Mouse (Mus musculus) stomach, embryonic 14.5 days (tissue): ENCODE data around the gene Dhh. TPM values are rescaled to one million over a fixed set of nuclear protein-coding genes. Genes with fewer than 3 reads are reported as not detected.
A peak's percentile ranks its signal among the peaks of the same experiment; 100 is the strongest.

ENCODE experiments used
- ATAC-seq: fragments of 200-750 bp; cut with Nextera tagmentation; 2 replicates; pipeline ENCODE4 v1.8.0; 2017; ENCODE audit warnings: low read depth, moderate TSS enrichment; ENCODE audit not compliant: insufficient number of reproducible peaks, insufficient read depth, low FRiP score
- H3K27ac ChIP-seq: fragments of 300-500 bp; sonication (generic); 2 replicates; pipeline ENCODE4 v1.5.1; 2014; ENCODE audit warnings: mild to moderate bottlenecking, low read length, moderate library complexity, mixed read lengths
- H3K27me3 ChIP-seq: fragments of 300-500 bp; sonication (generic); 2 replicates; pipeline ENCODE4 v1.6.1; 2014; ENCODE audit warnings: low read length, control low read depth, mixed read lengths; ENCODE audit not compliant: control insufficient read depth, insufficient read depth
- H3K36me3 ChIP-seq: fragments of 300-500 bp; sonication (generic); 2 replicates; pipeline ENCODE4 v1.6.1; 2014; ENCODE audit warnings: mild to moderate bottlenecking, control low read depth, low read length, moderate library complexity, mixed read lengths; ENCODE audit not compliant: control insufficient read depth, insufficient read depth
- H3K4me1 ChIP-seq: fragments of 300-500 bp; sonication (generic); 2 replicates; pipeline ENCODE4 v1.6.1; 2014; ENCODE audit warnings: low read length, control low read depth, mixed read lengths; ENCODE audit not compliant: control insufficient read depth, insufficient read depth
- H3K4me2 ChIP-seq: fragments of 300-500 bp; sonication (generic); replicated peaks from 2 replicates; pipeline ENCODE4 v1.6.1; 2014; ENCODE audit warnings: low read depth, low read length, control low read depth
- H3K4me3 ChIP-seq: fragments of 300-500 bp; sonication (generic); 2 replicates; pipeline ENCODE4 v1.5.1; 2014; ENCODE audit warnings: low read depth, low read length, control low read depth
- H3K9ac ChIP-seq: fragments of 300-500 bp; sonication (generic); replicated peaks from 2 replicates; pipeline ENCODE4 v1.6.1; 2014; ENCODE audit warnings: low read depth, mild to moderate bottlenecking, control low read depth, low read length, moderate library complexity, mixed read lengths
- H3K9me3 ChIP-seq: fragments of 300-500 bp; sonication (generic); 2 replicates; pipeline ENCODE4 v1.6.1; 2016; ENCODE audit warnings: low read depth, low read length, control low read depth; ENCODE audit not compliant: control insufficient read depth
- WGBS: fragments of 180-500 bp; shearing (Covaris S2); extraction: QIAGEN DNeasy Blood & Tissue Kit; methylation state at CpG from one replicate; pipeline ENCODE4 v1.1.7; 2014; 5-methylcytosine and 5-hydroxymethylcytosine counted together
- polyA plus RNA-seq: library from polyadenylated mRNA; unstranded; fragments of >200 nt; fragmentation: Nextera tagmentation; extraction: Ambion mirVana; gene quantifications from 2 replicates; pipeline ENCODE4 v1.2.1, GENCODE M21; 2014

Gene Dhh
- polyA plus RNA-seq, 1 experiment from 2014 or later = 0.65 TPM

DNA sequence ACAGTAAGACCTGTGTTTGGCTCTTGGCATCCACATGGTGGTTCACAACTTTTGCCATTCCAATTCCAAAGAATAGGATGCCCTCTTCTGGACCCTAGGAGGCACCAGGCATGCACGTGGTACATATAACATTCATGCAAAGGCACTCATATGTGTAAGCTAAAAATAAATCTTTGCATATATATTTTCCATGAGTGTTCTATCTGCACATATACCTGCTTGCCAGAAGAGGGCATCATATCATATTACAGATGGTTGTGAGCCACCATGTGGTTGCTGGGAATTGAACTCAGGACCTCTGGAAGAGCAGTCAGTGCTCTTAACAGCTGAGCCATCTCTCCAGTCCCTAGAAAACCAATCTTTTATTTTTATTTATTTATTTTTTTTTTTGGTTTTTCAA lies 3.2 kb upstream of the Dhh start:
- H3K36me3 ChIP-seq = peaks cover 6% of the 10 kb centered on the region
- H3K9me3 ChIP-seq = no peaks in the 10 kb centered on the region
- no peak overlapping the region for H3K27ac ChIP-seq
- 81% methylated on average over 1 of the region's 1 CpGs for WGBS
- H3K27me3 ChIP-seq = peaks cover 19% of the 10 kb centered on the region
- no peak for ATAC-seq
- H3K9ac ChIP-seq = no peak overlapping the region
- peaks cover 8% of the 10 kb centered on the region; the same call in 1 of the 2 replicates for H3K4me1 ChIP-seq
- no peak overlapping the region for H3K4me2 ChIP-seq
- H3K4me3 ChIP-seq = no peak overlapping the region

DNA sequence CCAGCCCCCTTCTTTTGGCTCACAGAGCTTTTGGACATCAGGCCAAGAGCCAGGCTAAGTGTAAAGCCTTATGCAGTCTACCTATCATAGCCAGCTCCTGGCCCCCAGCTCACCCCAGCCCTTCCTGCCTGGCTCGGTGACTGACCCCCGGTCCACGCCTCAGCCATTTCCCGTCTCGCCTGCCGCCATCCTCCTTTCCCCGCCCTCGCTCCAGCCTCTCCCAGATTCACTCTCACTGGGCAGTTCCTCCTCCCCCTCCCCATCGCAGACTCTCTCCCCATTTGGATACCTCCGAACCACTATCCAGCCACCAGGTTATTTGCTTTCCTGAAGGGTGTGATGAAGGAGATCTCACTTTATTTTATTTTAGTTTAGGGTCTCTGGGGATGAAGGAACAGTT lies 845 bp downstream of the Dhh start:
- ATAC-seq = no peak
- 5% methylated on average over 10 of the region's 10 CpGs for WGBS
- H3K4me2 ChIP-seq = peak overlapping the region; percentile 35
- H3K9me3 ChIP-seq = no peaks in the 10 kb centered on the region
- H3K27me3 ChIP-seq = peaks cover 45% of the 10 kb centered on the region
- H3K27ac ChIP-seq = no peak overlapping the region
- peaks cover 27% of the 10 kb centered on the region for H3K4me1 ChIP-seq
- no peaks in the 10 kb centered on the region for H3K36me3 ChIP-seq
- peak overlapping the region; percentile 2; the same call in 1 of the 2 replicates for H3K4me3 ChIP-seq
- H3K9ac ChIP-seq = no peak overlapping the region

DNA sequence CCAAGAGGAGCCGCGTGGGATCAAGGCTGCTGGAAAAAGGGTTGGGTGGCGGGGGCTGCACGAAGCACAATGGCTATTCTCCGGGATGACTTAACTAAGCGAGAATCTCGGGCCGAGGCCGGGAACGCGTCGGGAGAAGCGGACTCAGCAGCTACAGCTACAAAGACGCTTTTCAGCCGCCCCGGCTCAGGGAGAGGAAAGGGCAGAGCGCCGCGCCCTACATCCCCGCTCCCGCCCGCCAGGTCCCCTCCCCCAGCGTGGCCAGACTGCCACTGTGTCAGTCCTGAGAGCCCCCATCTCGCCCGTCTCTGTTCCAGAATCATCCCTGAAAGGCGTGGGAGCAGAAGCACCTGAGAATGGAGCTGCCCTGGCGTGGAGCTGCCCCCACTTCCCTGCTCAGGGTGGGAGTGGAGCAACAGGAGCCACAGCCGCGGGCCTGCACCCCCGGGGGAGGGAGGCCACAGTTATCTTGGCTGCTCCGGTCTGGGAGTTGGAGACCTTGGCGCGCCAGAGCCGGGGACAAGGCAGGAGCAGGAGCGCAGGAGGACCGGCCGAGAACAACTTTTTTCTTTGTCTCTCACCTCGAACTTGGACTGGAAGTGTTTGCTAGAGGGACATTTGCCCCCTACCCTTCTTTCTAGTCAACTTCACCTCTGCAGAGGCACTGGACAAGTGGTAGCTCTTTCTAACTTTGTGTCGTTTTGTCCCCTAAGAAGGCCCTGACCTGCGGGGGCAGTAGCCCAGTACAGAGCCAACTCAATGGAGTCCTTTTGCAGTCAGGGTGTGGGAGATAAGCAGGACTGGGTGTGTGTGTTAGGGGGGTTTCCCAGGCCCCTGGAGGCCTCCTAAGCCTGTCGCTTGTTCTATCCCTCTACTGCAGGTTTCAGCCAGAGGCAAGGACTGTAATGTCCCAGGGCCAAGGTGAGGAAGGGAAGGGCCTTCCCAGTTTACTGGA lies 2.4 kb downstream of the Dhh start:
- peaks cover 27% of the 10 kb centered on the region for H3K4me1 ChIP-seq
- H3K27me3 ChIP-seq = peaks cover 45% of the 10 kb centered on the region
- WGBS = 2% methylated on average over 41 of the region's 41 CpGs
- 0 out of 2 replicates have a peak overlapping the region, but pooled peaks have one; percentile 6 for H3K27ac ChIP-seq
- no peak overlapping the region; the same call in 1 of the 2 replicates for H3K9ac ChIP-seq
- H3K4me2 ChIP-seq = peak overlapping the region; percentile 43
- peak overlapping the region; percentile 15; the same call in 1 of the 2 replicates for H3K4me3 ChIP-seq
- no peaks in the 10 kb centered on the region for H3K9me3 ChIP-seq
- 0 out of 2 replicates have a peak, but pooled peaks have one; percentile 20 for ATAC-seq
- H3K36me3 ChIP-seq = no peaks in the 10 kb centered on the region

DNA sequence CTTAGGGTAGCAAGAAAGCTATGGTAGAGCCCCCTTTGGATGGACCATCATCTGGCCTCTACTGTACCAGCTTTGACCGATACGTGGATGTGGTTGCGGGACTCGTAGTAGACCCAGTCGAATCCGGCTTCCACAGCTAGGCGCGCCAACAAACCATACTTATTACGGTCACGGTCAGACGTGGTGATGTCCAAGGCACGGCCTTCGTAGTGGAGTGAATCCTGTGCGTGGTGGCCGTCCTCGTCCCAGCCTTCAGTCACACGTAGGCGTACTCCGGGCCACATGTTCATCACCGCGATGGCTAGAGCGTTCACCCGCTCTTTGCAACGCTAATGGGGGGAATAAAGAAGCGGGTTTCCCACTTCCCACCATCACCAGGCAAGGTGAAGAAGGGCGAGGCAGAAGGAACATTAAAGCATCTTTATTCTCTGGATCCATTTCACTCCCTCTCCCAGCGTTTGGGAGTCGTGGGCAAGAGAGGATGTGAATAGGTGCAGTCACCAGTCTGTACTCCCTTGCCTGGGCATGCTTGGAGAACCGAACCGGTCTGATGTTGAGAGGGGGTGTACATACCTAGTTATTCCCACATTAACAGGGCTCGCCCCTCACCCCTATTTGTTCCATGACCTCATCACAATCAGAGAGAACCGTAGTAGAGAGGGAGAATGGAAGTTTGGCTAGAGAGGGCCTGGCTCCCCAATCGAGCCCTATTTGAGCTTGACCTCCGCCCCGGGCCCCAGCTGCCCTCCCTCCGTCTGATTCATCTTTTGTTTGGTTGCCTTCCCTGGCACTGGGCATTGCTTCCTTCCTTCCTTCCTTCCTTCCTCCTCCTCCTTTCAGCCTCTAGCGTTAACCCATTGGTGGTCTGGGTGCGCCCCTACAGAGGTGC lies 3.4 kb downstream of the Dhh start:
- WGBS = 6% methylated on average over 38 of the region's 38 CpGs
- Histone ChIP-seq H3K4me2 (peak overlapping the region; percentile 98), H3K4me1 (peaks cover 27% of the 10 kb centered on the region), H3K9me3 (no peaks in the 10 kb centered on the region), H3K9ac (no peak overlapping the region; the same call in 1 of the 2 replicates), H3K4me3 (peak overlapping the region; percentile 54), H3K27me3 (peaks cover 45% of the 10 kb centered on the region), H3K36me3 (no peaks in the 10 kb centered on the region), H3K27ac (no peak overlapping the region)
- ATAC-seq = no peak

DNA sequence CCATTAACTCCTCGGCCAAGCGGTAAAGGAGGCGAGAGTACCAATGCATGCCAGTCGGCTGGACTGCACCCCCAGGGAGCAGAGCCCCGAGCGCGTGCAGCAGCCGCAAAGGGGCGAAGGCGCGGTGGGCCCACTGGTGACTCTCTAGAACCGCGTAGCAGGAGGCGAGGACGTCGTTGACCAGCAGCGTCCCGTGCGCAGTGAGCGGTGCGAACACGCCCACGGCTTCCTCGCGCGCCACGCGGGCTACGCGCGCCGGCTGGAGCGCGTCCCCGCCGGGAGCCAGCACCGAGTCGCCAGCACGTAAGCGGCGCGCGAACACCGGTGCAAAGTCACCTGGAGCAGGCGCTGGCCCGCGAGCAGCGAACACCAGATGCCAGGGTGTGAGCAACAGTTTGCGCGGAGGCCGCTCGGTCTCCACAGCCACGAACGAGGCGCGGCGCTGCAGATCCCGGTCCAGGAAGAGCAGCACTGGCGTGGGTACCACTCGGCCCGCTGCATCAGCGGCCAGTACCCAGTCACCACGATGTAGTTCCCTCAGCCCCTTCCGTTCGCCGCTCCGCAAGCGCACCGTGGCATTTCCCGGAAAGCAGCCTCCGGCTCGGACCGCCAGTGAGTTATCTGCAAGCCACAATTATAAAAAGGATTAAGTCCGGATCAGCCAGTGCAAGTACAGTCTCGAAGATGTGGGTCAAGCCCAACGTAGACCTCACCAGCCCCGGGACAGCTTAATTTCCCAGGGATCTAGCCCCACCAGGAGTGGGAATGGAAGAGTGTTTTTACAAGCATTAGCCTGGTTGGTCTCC lies 4.2 kb downstream of the Dhh start, which contains the start of gene Rhebl1:
Rhebl1 (minus strand) TSS at position 601 of the 806 bp plus-strand sequence.
- 1% methylated on average over 77 of the region's 77 CpGs for WGBS
- peak within 1 kb of the TSS; percentile 98 for H3K4me2 ChIP-seq
- peaks cover 45% of the 10 kb centered on the region for H3K27me3 ChIP-seq
- no peak within 1 kb of the TSS for H3K27ac ChIP-seq
- H3K36me3 ChIP-seq = no peaks in the 10 kb centered on the region
- H3K9me3 ChIP-seq = no peaks in the 10 kb centered on the region
- peak within 1 kb of the TSS; percentile 45; the same call in 1 of the 2 replicates for H3K9ac ChIP-seq
- ATAC-seq = 0 out of 2 replicates have a peak, but pooled peaks have one; percentile 30
- H3K4me3 ChIP-seq = peak within 1 kb of the TSS; percentile 54
- H3K4me1 ChIP-seq = peaks cover 27% of the 10 kb centered on the region

DNA sequence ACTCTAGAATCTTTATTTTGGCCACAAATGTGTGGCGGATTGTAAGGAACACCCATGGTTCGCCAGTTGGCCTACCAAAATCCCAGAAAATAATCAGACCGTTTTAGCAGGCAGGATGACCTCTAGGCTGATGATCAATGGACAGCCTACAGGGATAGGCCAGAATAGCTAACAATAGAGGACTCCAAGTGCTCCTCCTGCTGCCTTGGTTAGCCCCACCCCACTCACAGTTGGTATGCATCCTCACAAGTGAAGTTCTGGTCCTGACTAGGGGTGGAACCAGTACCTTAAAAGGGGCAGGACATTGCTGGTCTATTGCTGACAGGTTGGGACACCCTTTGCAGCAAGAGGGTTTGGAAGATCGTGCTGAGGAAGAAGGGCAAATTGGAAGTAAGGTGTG lies 5.3 kb downstream of the Dhh start:
- no peaks in the 10 kb centered on the region for H3K9me3 ChIP-seq
- no peak overlapping the region for H3K4me2 ChIP-seq
- no peak overlapping the region for H3K4me3 ChIP-seq
- H3K4me1 ChIP-seq = peaks cover 26% of the 10 kb centered on the region
- no peak overlapping the region for H3K27ac ChIP-seq
- H3K36me3 ChIP-seq = no peaks in the 10 kb centered on the region
- H3K9ac ChIP-seq = no peak overlapping the region
- H3K27me3 ChIP-seq = peaks cover 40% of the 10 kb centered on the region
- ATAC-seq = no peak
- WGBS = 64% methylated on average over 4 of the region's 4 CpGs

DNA sequence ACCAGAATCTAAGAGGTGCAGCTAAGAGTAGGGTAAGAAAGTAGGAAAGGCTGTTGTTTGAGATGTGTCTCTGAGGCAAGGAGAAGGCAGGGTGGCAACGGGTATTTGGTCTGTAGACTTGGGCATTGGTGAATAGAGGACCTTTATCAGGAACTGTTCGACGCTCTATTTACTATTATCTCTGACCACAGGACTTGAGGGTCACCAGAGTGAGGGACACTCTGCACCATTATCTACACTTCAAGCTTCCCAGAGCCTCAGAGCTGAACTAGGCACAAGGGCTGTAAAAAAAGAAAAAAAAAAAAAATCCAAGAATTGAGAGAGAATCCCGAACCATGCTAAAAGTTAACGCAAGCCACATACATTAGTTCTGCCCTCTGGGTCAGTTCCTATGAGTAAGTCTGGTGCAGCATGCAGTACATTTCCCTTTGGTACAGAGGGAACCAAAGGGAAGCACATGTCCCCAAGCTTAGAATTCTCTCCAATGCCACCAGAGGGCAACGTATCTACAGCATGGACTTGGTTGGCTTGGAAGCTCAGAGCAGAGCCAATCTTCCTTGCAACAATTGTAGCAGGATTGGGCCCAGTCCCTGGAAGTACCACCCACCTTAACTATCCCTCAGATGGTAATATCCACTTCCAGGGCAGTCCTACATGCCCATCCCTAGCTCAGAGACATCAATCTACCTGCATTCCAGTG lies 6.3 kb downstream of the Dhh start:
- peak; percentile 53; the same call in 1 of the 2 replicates for ATAC-seq
- 37% methylated on average over 6 of the region's 6 CpGs for WGBS
- H3K27me3 ChIP-seq = peaks cover 31% of the 10 kb centered on the region

More for the DNA sequence above, 6.3 kb downstream of the Dhh start:
- Histone ChIP-seq H3K9ac (no peak overlapping the region), H3K36me3 (no peaks in the 10 kb centered on the region), H3K9me3 (no peaks in the 10 kb centered on the region), H3K4me2 (no peak overlapping the region), H3K4me3 (no peak overlapping the region), H3K27ac (no peak overlapping the region), H3K4me1 (peaks cover 19% of the 10 kb centered on the region)
